Mouse (Mus musculus): ENCODE data around the gene Sf3a1.

GRCm38 (mm10) chr11:4113970-4114369, 46.2 kb upstream of the Sf3a1 start:
- no peak for TF ChIP-seq POLR2A (IDR thresholded peaks at IDR 0.05; ENCODE audit: control insufficient read depth in 1 of 2, insufficient read depth in 1 of 2, low read depth in 1 of 2, low read length in 2 of 2, poor library complexity in 1 of 2)
- 0 out of 2 replicates have a peak, but pooled peaks have one; percentile 20 for TF ChIP-seq HCFC1 (IDR thresholded peaks at IDR 0.05; ENCODE audit: low read depth, low read length)
- peak; percentile 73 to 81 for TF ChIP-seq EP300 (IDR thresholded peaks at IDR 0.05; ENCODE audit: low read depth in 1 of 2, low read length in 2 of 2)
- TF ChIP-seq CTCF (IDR thresholded peaks at IDR 0.05 in 2 of 3, conservative IDR thresholded peaks at IDR 0.05 in 1 of 3; ENCODE audit: control insufficient read depth in 1 of 3, insufficient read depth in 1 of 3, low read depth in 2 of 3, low read length in 3 of 3, poor library complexity in 1 of 3, severe bottlenecking in 1 of 3): no peak
- no peak for TF ChIP-seq MAZ (IDR thresholded peaks at IDR 0.05; ENCODE audit: low read depth, low read length)
- no peak for TF ChIP-seq ELF1 (IDR thresholded peaks at IDR 0.05; ENCODE audit: low read depth, low read length)
- TF ChIP-seq ZC3H11A (IDR thresholded peaks at IDR 0.05; ENCODE audit: low read depth, low read length): no peak
